Mouse (Mus musculus): ENCODE measurements around the gene Gm5901. TPM values are rescaled to one million over a fixed set of nuclear protein-coding genes. Genes with fewer than 3 reads are reported as not detected.
"Not testable (repeated sequence)": the region's sequence is repeated elsewhere in the genome, so short reads cannot be mapped to it uniquely, and the experiment has no call there.

Gene Gm5901
- not detected in 2 replicates for polyA plus RNA-seq (2016; fragmentation: Nextera tagmentation; extraction: Ambion mirVana)

- H3K4me1 ChIP-seq, result no peaks in the 10 kb centered on the region
- peaks cover 81% of the 10 kb centered on the region for H3K36me3 ChIP-seq (replicated peaks)
- H3K9me3 ChIP-seq, result no peaks in the 10 kb centered on the region
- H3K4me3 ChIP-seq, result no peak within 1 kb of the TSS
- DNase-seq (ENCODE audit: low spot score), result no peak
- H3K27me3 ChIP-seq (replicated peaks; ENCODE audit: low read depth, poor library complexity, severe bottlenecking), result no peaks in the 10 kb centered on the region
- 90% methylated on average over 1 of the region's 1 CpGs for WGBS
- no peak within 1 kb of the TSS for H3K27ac ChIP-seq (replicated peaks)
These were observed at the start of gene Gm5901 for GRCm38 (mm10) chr7:105374866-105375265. TSS of gene Gm5901 (plus strand) at chr7:105375038.

GRCm38 (mm10) chr7:105325302-105325701, 49.5 kb upstream of the Gm5901 start:
- Histone ChIP-seq H3K27me3 (replicated peaks; ENCODE audit: low read depth, poor library complexity, severe bottlenecking) (no peaks in the 10 kb centered on the region), H3K4me3 (no peak overlapping the region), H3K9me3 (no peaks in the 10 kb centered on the region), H3K4me1 (no peaks in the 10 kb centered on the region), H3K27ac (replicated peaks) (no peak overlapping the region), H3K36me3 (replicated peaks) (no peaks in the 10 kb centered on the region)
- no peak for DNase-seq (ENCODE audit: low spot score)
- WGBS, result 80% methylated on average over 2 of the region's 2 CpGs

GRCm38 (mm10) chr7:105334004-105334403, 40.8 kb upstream of the Gm5901 start, which contains the start of gene Olfr690:
TSS of gene Olfr690 (minus strand) at chr7:105334104.
- 78% methylated on average over 1 of the region's 1 CpGs for WGBS

GRCm38 (mm10) chr7:105342170-105342569, 32.7 kb upstream of the Gm5901 start, which contains the start of gene Olfr691:
TSS of gene Olfr691 (minus strand) at chr7:105342270.
- H3K36me3 ChIP-seq (replicated peaks), result no peaks in the 10 kb centered on the region
- H3K4me1 ChIP-seq, result no peaks in the 10 kb centered on the region
- WGBS, result 54% methylated on average over 1 of the region's 1 CpGs
- no peaks in the 10 kb centered on the region for H3K9me3 ChIP-seq
- H3K4me3 ChIP-seq, result no peak within 1 kb of the TSS
- H3K27me3 ChIP-seq (replicated peaks; ENCODE audit: low read depth, poor library complexity, severe bottlenecking), result no peaks in the 10 kb centered on the region
- DNase-seq (ENCODE audit: low spot score), result no peak
- no peak within 1 kb of the TSS for H3K27ac ChIP-seq (replicated peaks)

More at GRCm38 (mm10) chr7:105334004-105334403, 40.8 kb upstream of the Gm5901 start, which contains the start of gene Olfr690:
- Histone ChIP-seq H3K4me3 (no peak within 1 kb of the TSS), H3K27ac (replicated peaks) (no peak within 1 kb of the TSS), H3K4me1 (no peaks in the 10 kb centered on the region), H3K9me3 (no peaks in the 10 kb centered on the region), H3K36me3 (replicated peaks) (no peaks in the 10 kb centered on the region), H3K27me3 (replicated peaks; ENCODE audit: low read depth, poor library complexity, severe bottlenecking) (no peaks in the 10 kb centered on the region)
- DNase-seq (ENCODE audit: low spot score), result no peak

GRCm38 (mm10) chr7:105342752-105343151, 32.1 kb upstream of the Gm5901 start:
- no peak overlapping the region for H3K4me3 ChIP-seq
- H3K27ac ChIP-seq (replicated peaks), result no peak overlapping the region
- no peak for DNase-seq (ENCODE audit: low spot score)
- H3K36me3 ChIP-seq (replicated peaks), result no peaks in the 10 kb centered on the region
- H3K4me1 ChIP-seq, result no peaks in the 10 kb centered on the region
- H3K9me3 ChIP-seq, result no peaks in the 10 kb centered on the region
- 77% methylated on average over 2 of the region's 2 CpGs for WGBS
- H3K27me3 ChIP-seq (replicated peaks; ENCODE audit: low read depth, poor library complexity, severe bottlenecking), result no peaks in the 10 kb centered on the region

- not testable (repeated sequence) for H3K27me3 ChIP-seq (replicated peaks; ENCODE audit: low read depth, poor library complexity, severe bottlenecking); H3K4me1 ChIP-seq; H3K9me3 ChIP-seq; DNase-seq (ENCODE audit: low spot score); H3K27ac ChIP-seq (replicated peaks); H3K36me3 ChIP-seq (replicated peaks); H3K4me3 ChIP-seq
- WGBS, result no CpG with 5 or more reads among the region's 5 CpGs
These were observed 18.8 kb upstream of the Gm5901 start for GRCm38 (mm10) chr7:105356064-105356463.

GRCm38 (mm10) chr7:105356487-105356886, 18.4 kb upstream of the Gm5901 start:
- H3K4me1 ChIP-seq; H3K27me3 ChIP-seq (replicated peaks; ENCODE audit: low read depth, poor library complexity, severe bottlenecking); H3K27ac ChIP-seq (replicated peaks); DNase-seq (ENCODE audit: low spot score); H3K36me3 ChIP-seq (replicated peaks); H3K9me3 ChIP-seq; H3K4me3 ChIP-seq: not testable (repeated sequence)
- 94% methylated on average over 1 of the region's 2 CpGs for WGBS

GRCm38 (mm10) chr7:105361713-105362112, 13.1 kb upstream of the Gm5901 start:
- H3K36me3 ChIP-seq (replicated peaks), result no peaks in the 10 kb centered on the region
- no peaks in the 10 kb centered on the region for H3K4me1 ChIP-seq
- no peak for DNase-seq (ENCODE audit: low spot score)
- H3K27me3 ChIP-seq (replicated peaks; ENCODE audit: low read depth, poor library complexity, severe bottlenecking), result no peaks in the 10 kb centered on the region
- 81% methylated on average over 2 of the region's 2 CpGs for WGBS
- H3K9me3 ChIP-seq, result no peaks in the 10 kb centered on the region
- no peak overlapping the region for H3K4me3 ChIP-seq
- H3K27ac ChIP-seq (replicated peaks), result no peak overlapping the region

GRCm38 (mm10) chr7:105367268-105367667, 7.6 kb upstream of the Gm5901 start:
- DNase-seq (ENCODE audit: low spot score), result no peak
- H3K36me3 ChIP-seq (replicated peaks), result peaks cover 9% of the 10 kb centered on the region
- no peak overlapping the region for H3K27ac ChIP-seq (replicated peaks)
- 90% methylated on average over 5 of the region's 5 CpGs for WGBS
- no peaks in the 10 kb centered on the region for H3K9me3 ChIP-seq
- no peaks in the 10 kb centered on the region for H3K4me1 ChIP-seq
- H3K4me3 ChIP-seq, result no peak overlapping the region
- H3K27me3 ChIP-seq (replicated peaks; ENCODE audit: low read depth, poor library complexity, severe bottlenecking), result no peaks in the 10 kb centered on the region

GRCm38 (mm10) chr7:105367930-105368329, 6.9 kb upstream of the Gm5901 start, which contains the start of gene Olfr692:
TSS of gene Olfr692 (plus strand) at chr7:105368230.
- Histone ChIP-seq H3K27me3 (replicated peaks; ENCODE audit: low read depth, poor library complexity, severe bottlenecking) (no peaks in the 10 kb centered on the region), H3K9me3 (no peaks in the 10 kb centered on the region), H3K4me3 (no peak within 1 kb of the TSS), H3K36me3 (replicated peaks) (peaks cover 14% of the 10 kb centered on the region), H3K4me1 (no peaks in the 10 kb centered on the region), H3K27ac (replicated peaks) (no peak within 1 kb of the TSS)
- no peak for DNase-seq (ENCODE audit: low spot score)
- 98% methylated on average over 1 of the region's 1 CpGs for WGBS

- DNase-seq (ENCODE audit: low spot score), result no peak
- peaks cover 20% of the 10 kb centered on the region for H3K36me3 ChIP-seq (replicated peaks)
- WGBS, result 92% methylated on average over 4 of the region's 4 CpGs
- H3K4me3 ChIP-seq, result no peak overlapping the region
- no peaks in the 10 kb centered on the region for H3K9me3 ChIP-seq
- H3K27ac ChIP-seq (replicated peaks), result no peak overlapping the region
- no peaks in the 10 kb centered on the region for H3K27me3 ChIP-seq (replicated peaks; ENCODE audit: low read depth, poor library complexity, severe bottlenecking)
- H3K4me1 ChIP-seq, result no peaks in the 10 kb centered on the region
These were observed 6.3 kb upstream of the Gm5901 start for GRCm38 (mm10) chr7:105368521-105368920.

- Histone ChIP-seq H3K27me3 (replicated peaks; ENCODE audit: low read depth, poor library complexity, severe bottlenecking) (no peaks in the 10 kb centered on the region), H3K9me3 (no peaks in the 10 kb centered on the region), H3K4me3 (no peak overlapping the region), H3K27ac (replicated peaks) (no peak overlapping the region), H3K4me1 (no peaks in the 10 kb centered on the region), H3K36me3 (replicated peaks) (peaks cover 61% of the 10 kb centered on the region)
- DNase-seq (ENCODE audit: low spot score), result no peak
- 87% methylated on average over 1 of the region's 1 CpGs for WGBS
These were observed 1.9 kb upstream of the Gm5901 start for GRCm38 (mm10) chr7:105372912-105373311.

- H3K27ac ChIP-seq (replicated peaks), result no peak overlapping the region
- no peak for DNase-seq (ENCODE audit: low spot score)
- H3K4me1 ChIP-seq, result no peaks in the 10 kb centered on the region
- H3K36me3 ChIP-seq (replicated peaks), result peaks cover 67% of the 10 kb centered on the region
- 97% methylated on average over 4 of the region's 4 CpGs for WGBS
- no peaks in the 10 kb centered on the region for H3K9me3 ChIP-seq
- no peaks in the 10 kb centered on the region for H3K27me3 ChIP-seq (replicated peaks; ENCODE audit: low read depth, poor library complexity, severe bottlenecking)
- no peak overlapping the region for H3K4me3 ChIP-seq
These were observed 1.3 kb upstream of the Gm5901 start for GRCm38 (mm10) chr7:105373509-105373908.

Data from embryonic facial prominence, embryonic 10.5 days (tissue).